8 mouse cellular contexts compared by ENCODE assay signal in genomic region chr11:83967436-83968204, GRCm38 (mm10). TPM values are rescaled to one million over a fixed set of nuclear protein-coding genes. Genes with fewer than 3 reads are reported as not detected.
DNase-seq lines count a peak whose midpoint lies in the region; ATAC-seq and TF ChIP-seq lines count a peak whose summit lies in the region.
"Had no signal": no experiment of that assay in that cellular context is flagged by ENCODE, and none has a peak within 500 bp of the region (broad histone marks: within the 10 kb centered on the region; RNA-seq: fewer than 3 reads in every experiment).

No protein-coding gene starts in this region.

- no peak for TF ChIP-seq POLR2A in liver, adult 2 months (IDR thresholded peaks at IDR 0.05; ENCODE audit: extremely low read depth, insufficient read depth, low read length)

- peaks cover 14% of the 10 kb centered on the region for H3K36me3 ChIP-seq in intestine, embryonic 14.5 days (ENCODE audit: control insufficient read depth, insufficient read depth, low read length)
- H3K36me3 ChIP-seq in intestine, embryonic 16.5 days (ENCODE audit: control insufficient read depth, insufficient read depth, low read length): no peaks in the 10 kb centered on the region
- peaks cover 2% of the 10 kb centered on the region for H3K36me3 ChIP-seq in liver, adult 2 months (ENCODE audit: control insufficient read depth, insufficient read depth, low read length)

- H3K79me2 ChIP-seq in liver, adult 2 months (ENCODE audit: control insufficient read depth, insufficient read depth, low read length): peaks cover 7% of the 10 kb centered on the region; the same call in 1 of the 2 replicates

- ATAC-seq in intestine, embryonic 14.5 days (replicated peaks; ENCODE audit: low FRiP score, low TSS enrichment, low read depth): peak; percentile 33; the same call in 1 of the 2 replicates
- ATAC-seq in intestine, embryonic 16.5 days: no peak

- DNase-seq in intestine, embryonic 14.5 days (ENCODE audit: low spot score): peak; percentile 59
- DNase-seq in testis, postnatal 10 days (ENCODE audit: low spot score): peak; percentile 64
- no peak for DNase-seq in testis, postnatal 14 days (ENCODE audit: low spot score)
- no peak for DNase-seq in liver, adult 2 months (ENCODE audit: extremely low read depth, low read depth, low spot score)
- peak; percentile 40 for DNase-seq in thymus, postnatal 4 days
- DNase-seq in layer of hippocampus, adult 11-12 months (ENCODE audit: low spot score): no peak

- no peak overlapping the region for H3K4me2 ChIP-seq in intestine, embryonic 14.5 days (ENCODE audit: low read length)
- no peak overlapping the region for H3K4me2 ChIP-seq in intestine, embryonic 16.5 days (ENCODE audit: low read depth, low read length)
- H3K4me2 ChIP-seq: neural tube, embryonic 15.5 days had no signal

- H3K4me3 ChIP-seq in intestine, embryonic 14.5 days (ENCODE audit: low read depth, low read length): no peak overlapping the region
- no peak overlapping the region for H3K4me3 ChIP-seq in intestine, embryonic 16.5 days (ENCODE audit: low read length)
- no peak overlapping the region for H3K4me3 ChIP-seq in liver, adult 2 months (ENCODE audit: insufficient read depth, low read depth, low read length)
- H3K4me3 ChIP-seq: neural tube, embryonic 15.5 days had no signal

- H3K9me3 ChIP-seq in intestine, embryonic 14.5 days (ENCODE audit: control insufficient read depth, low read length): no peaks in the 10 kb centered on the region
- H3K9me3 ChIP-seq in intestine, embryonic 16.5 days (ENCODE audit: control insufficient read depth, low read length): no peaks in the 10 kb centered on the region
- H3K9me3 ChIP-seq: neural tube, embryonic 15.5 days had no signal

- no peak overlapping the region for H3K27ac ChIP-seq in intestine, embryonic 14.5 days (ENCODE audit: low read depth)
- no peak overlapping the region for H3K27ac ChIP-seq in intestine, embryonic 16.5 days (ENCODE audit: low read length)
- H3K27ac ChIP-seq in liver, adult 2 months (replicated peaks; ENCODE audit: insufficient read depth, low read depth, low read length): no peak overlapping the region
- H3K27ac ChIP-seq: neural tube, embryonic 15.5 days had no signal

- TF ChIP-seq CTCF in liver, adult 2 months (IDR thresholded peaks at IDR 0.05; ENCODE audit: low read depth, low read length): peak; percentile 25; the same call in 1 of the 2 replicates

- no peak overlapping the region for H3K9ac ChIP-seq in intestine, embryonic 14.5 days (ENCODE audit: low read length)
- H3K9ac ChIP-seq in intestine, embryonic 16.5 days (ENCODE audit: low read depth, low read length): no peak overlapping the region
- no peak overlapping the region for H3K9ac ChIP-seq in liver, adult 2 months (ENCODE audit: low read depth, low read length)
- H3K9ac ChIP-seq: neural tube, embryonic 15.5 days had no signal

- WGBS in intestine, embryonic 14.5 days: 47% methylated on average over 8 of the region's 8 CpGs
- WGBS in intestine, embryonic 16.5 days: 44% methylated on average over 8 of the region's 8 CpGs
- 66% methylated on average over 8 of the region's 8 CpGs for WGBS in liver, adult 2 months

- no peaks in the 10 kb centered on the region for H3K4me1 ChIP-seq in intestine, embryonic 14.5 days (replicated peaks; ENCODE audit: control insufficient read depth, insufficient read depth, low read length)
- H3K4me1 ChIP-seq in intestine, embryonic 16.5 days (ENCODE audit: control insufficient read depth, insufficient read depth, low read length): peaks cover 6% of the 10 kb centered on the region
- H3K4me1 ChIP-seq in liver, adult 2 months (ENCODE audit: control insufficient read depth, insufficient read depth, low read length): peaks cover 3% of the 10 kb centered on the region

- no peaks in the 10 kb centered on the region for H3K27me3 ChIP-seq in intestine, embryonic 14.5 days (replicated peaks; ENCODE audit: control insufficient read depth, insufficient read depth, low read length)
- no peaks in the 10 kb centered on the region for H3K27me3 ChIP-seq in intestine, embryonic 16.5 days (replicated peaks; ENCODE audit: control insufficient read depth, insufficient read depth, low read length)
- H3K27me3 ChIP-seq in liver, adult 2 months (ENCODE audit: control insufficient read depth, insufficient read depth, low read length): no peaks in the 10 kb centered on the region
- H3K27me3 ChIP-seq: neural tube, embryonic 15.5 days had no signal

RNA-seq across cellular contexts. Expression of gene Synrg, which starts 3.4 kb away (rescaled TPM):
- polyA plus RNA-seq in intestine, embryonic 14.5 days (2014; fragmentation: Nextera tagmentation; extraction: Ambion mirVana): 8.8 and 10.9 TPM in 2 replicates
- 6.6 and 8.0 TPM in 2 replicates for polyA plus RNA-seq in intestine, embryonic 16.5 days (2015; fragmentation: Nextera tagmentation; extraction: Ambion mirVana)
- total RNA-seq in liver, adult 2 months (2014; rRNA removed): 6.5 and 7.7 TPM in 2 replicates
- 6.8 and 9.1 TPM in 2 replicates for polyA plus RNA-seq in liver, adult 2 months (2012; rRNA removed)

RNA-seq across cellular contexts. Expression of gene Ddx52, which starts 25.8 kb away (rescaled TPM):
- polyA plus RNA-seq in intestine, embryonic 14.5 days (2014; fragmentation: Nextera tagmentation; extraction: Ambion mirVana): 35.5 and 35.6 TPM in 2 replicates
- polyA plus RNA-seq in intestine, embryonic 16.5 days (2015; fragmentation: Nextera tagmentation; extraction: Ambion mirVana): 23.8 and 24.0 TPM in 2 replicates
- total RNA-seq in liver, adult 2 months (2014; rRNA removed): 10.4 and 12.0 TPM in 2 replicates
- 2.5 and 2.7 TPM in 2 replicates for polyA plus RNA-seq in liver, adult 2 months (2012; rRNA removed)

Comparison
In these comparisons a context has a peak if more than half of its experiments do, and no peak if none do; other contexts are left out.
1. DNase-seq: peak in intestine, embryonic 14.5 days (single experiment), testis, postnatal 10 days (single experiment) and thymus, postnatal 4 days (single experiment); none in testis, postnatal 14 days (single experiment), liver, adult 2 months (single experiment) and layer of hippocampus, adult 11-12 months (single experiment).